Mouse (Mus musculus) CH12.LX (cell line): ENCODE data around the gene Wwtr1. TPM values are rescaled to one million over a fixed set of nuclear protein-coding genes. Genes with fewer than 3 reads are reported as not detected.

Experiments used
- DNase-seq: peaks from one replicate; pipeline ENCODE4 v3.0.0-alpha.2; 2013; ENCODE audit errors: extremely low read depth
- H3K27ac ChIP-seq: 2 replicates; pipeline ENCODE4 v1.5.1; 2012; ENCODE audit warnings: low read depth, mild to moderate bottlenecking, control low read depth, moderate library complexity; ENCODE audit not compliant: insufficient read depth
- H3K27me3 ChIP-seq: replicated peaks from 2 replicates; pipeline ENCODE3; 2012; ENCODE audit warnings: inconsistent platforms
- H3K36me3 ChIP-seq, 2 experiments: replicated peaks in 1 of 2; 2 replicates each; pipeline versions ENCODE3 to v1.6.1; 2012; ENCODE audit warnings: inconsistent platforms in 1 of 2, low read length in 1 of 2, mild to moderate bottlenecking in 1 of 2, mixed read lengths in 1 of 2, moderate library complexity in 1 of 2; ENCODE audit not compliant: control insufficient read depth in 1 of 2, insufficient read depth in 1 of 2
- H3K4me1 ChIP-seq, 2 experiments: 2 replicates each; pipeline ENCODE4 v1.6.1; 2012; ENCODE audit warnings: inconsistent platforms in 1 of 2, moderate library complexity in 1 of 2; ENCODE audit not compliant: insufficient read depth in 2 of 2, control insufficient read depth in 1 of 2
- H3K4me2 ChIP-seq: 2 replicates; pipeline ENCODE4 v1.6.1; 2012; ENCODE audit warnings: low read depth, mild to moderate bottlenecking, control low read depth; ENCODE audit not compliant: poor library complexity, insufficient read depth, severe bottlenecking
- H3K4me3 ChIP-seq, 3 experiments: fragments of 150-350 bp in 1 of 3; sonication (generic) in 1 of 3; replicated peaks in 1 of 3; 2 replicates each; pipeline versions ENCODE3 to v1.5.1; 2011 to 2012; ENCODE audit warnings: low read depth in 2 of 3, low read length in 2 of 3, mild to moderate bottlenecking in 2 of 3, moderate library complexity in 2 of 3, control low read depth in 1 of 3, improper control_type of control experiment in 1 of 3, inconsistent platforms in 1 of 3, mixed read lengths in 1 of 3; ENCODE audit not compliant: poor library complexity in 1 of 3
- H3K79me2 ChIP-seq: replicated peaks from 2 replicates; pipeline ENCODE4 v1.6.1; 2012; ENCODE audit warnings: mild to moderate bottlenecking, moderate library complexity; ENCODE audit not compliant: control insufficient read depth, poor library complexity, insufficient read depth, severe bottlenecking; ENCODE audit errors: extremely low read depth
- H3K9ac ChIP-seq: 2 replicates; pipeline ENCODE4 v1.6.1; 2012; ENCODE audit warnings: low read depth, mild to moderate bottlenecking, control low read depth, moderate library complexity; ENCODE audit not compliant: insufficient read depth
- H3K9me3 ChIP-seq: replicated peaks from 2 replicates; pipeline ENCODE3; 2012; ENCODE audit warnings: low read length, inconsistent platforms, mixed read lengths
- CHD1 ChIP-seq: IDR thresholded peaks from 2 replicates; pipeline ENCODE4 v1.6.1; 2012; ENCODE audit warnings: low read depth, low read length, improper control_type of control experiment, inconsistent platforms
- CHD2 ChIP-seq: IDR thresholded peaks from 2 replicates; pipeline ENCODE4 v1.6.1; 2011; ENCODE audit warnings: low read length, improper control_type of control experiment
- CTCF ChIP-seq, 2 experiments: IDR thresholded peaks in 1 of 2; conservative IDR thresholded peaks in 1 of 2; 2 replicates each; pipeline ENCODE4 v1.5.1; 2011 to 2012; ENCODE audit warnings: low read depth in 2 of 2, low read length in 2 of 2, improper control_type of control experiment in 1 of 2, inconsistent platforms in 1 of 2, mild to moderate bottlenecking in 1 of 2, moderate library complexity in 1 of 2
- ELF1 ChIP-seq: IDR thresholded peaks from 2 replicates; pipeline ENCODE4 v1.6.1; 2014; ENCODE audit warnings: low read depth, mild to moderate bottlenecking, inconsistent platforms, low read length, improper control_type of control experiment
- EP300 ChIP-seq: IDR thresholded peaks from 2 replicates; pipeline ENCODE4 v1.6.1; 2011; ENCODE audit warnings: low read length, improper control_type of control experiment
- ETS1 ChIP-seq: conservative IDR thresholded peaks from 2 replicates; pipeline ENCODE4 v1.6.1; 2012; ENCODE audit warnings: low read depth, mild to moderate bottlenecking, inconsistent platforms, low read length, improper control_type of control experiment, moderate library complexity
- JUND ChIP-seq: conservative IDR thresholded peaks from 2 replicates; pipeline ENCODE4 v1.6.1; 2011; ENCODE audit warnings: low read depth, low read length, improper control_type of control experiment
- MEF2A ChIP-seq: IDR thresholded peaks from 2 replicates; pipeline ENCODE4 v1.6.1; 2014; ENCODE audit warnings: low read depth, mild to moderate bottlenecking, inconsistent platforms, low read length, improper control_type of control experiment, borderline replicate concordance
- MXI1 ChIP-seq: IDR thresholded peaks from 2 replicates; pipeline ENCODE4 v1.6.1; 2011; ENCODE audit warnings: mild to moderate bottlenecking, low read depth, low read length, improper control_type of control experiment
- MYC ChIP-seq: IDR thresholded peaks from 2 replicates; pipeline ENCODE4 v1.6.1; 2011; ENCODE audit warnings: low read depth, mild to moderate bottlenecking, improper control_type of control experiment, low read length
- NELFE ChIP-seq: IDR thresholded peaks from 2 replicates; pipeline ENCODE4 v1.6.1; 2011; ENCODE audit warnings: low read depth, low read length, improper control_type of control experiment
- POLR2AphosphoS2 ChIP-seq: IDR thresholded peaks from 2 replicates; pipeline ENCODE4 v1.6.1; 2011; ENCODE audit warnings: low read depth, low read length, improper control_type of control experiment
- RAD21 ChIP-seq: IDR thresholded peaks from 2 replicates; pipeline ENCODE4 v1.6.1; 2011; ENCODE audit warnings: low read depth, mild to moderate bottlenecking, low read length, improper control_type of control experiment, moderate library complexity
- RCOR1 ChIP-seq: conservative IDR thresholded peaks from 2 replicates; pipeline ENCODE4 v1.6.1; 2012; ENCODE audit warnings: low read depth, mild to moderate bottlenecking, inconsistent platforms, low read length, improper control_type of control experiment
- SMC3 ChIP-seq: IDR thresholded peaks from 2 replicates; pipeline ENCODE4 v1.6.1; 2011; ENCODE audit warnings: low read depth, low read length, improper control_type of control experiment
- TBP ChIP-seq: conservative IDR thresholded peaks from 2 replicates; pipeline ENCODE4 v1.6.1; 2011; ENCODE audit warnings: low read depth, low read length, improper control_type of control experiment
- UBTF ChIP-seq: IDR thresholded peaks from 2 replicates; pipeline ENCODE4 v1.6.1; 2012; ENCODE audit warnings: low read depth, mild to moderate bottlenecking, inconsistent platforms, low read length, improper control_type of control experiment, moderate library complexity
- USF2 ChIP-seq: conservative IDR thresholded peaks from 2 replicates; pipeline ENCODE4 v1.6.1; 2011; ENCODE audit warnings: low read depth, low read length, improper control_type of control experiment
- ZC3H11A ChIP-seq: IDR thresholded peaks from 2 replicates; pipeline ENCODE4 v1.6.1; 2012; ENCODE audit warnings: low read depth, mild to moderate bottlenecking, inconsistent platforms, low read length, improper control_type of control experiment
- ZKSCAN1 ChIP-seq: IDR thresholded peaks from 2 replicates; pipeline ENCODE4 v1.6.1; 2012; ENCODE audit warnings: low read depth, inconsistent platforms, low read length, improper control_type of control experiment, borderline replicate concordance
- dilution Hi-C: fragments of 300-500 bp; cut with MboI; formaldehyde crosslinking; loops from 2 replicates; pipeline ENCODE4 v1.14.3; 2020; ENCODE audit warnings: low sequenced_read_pairs; ENCODE audit not compliant: extremely low pct_unique_long_range_greater_than_20kb, extremely low pct_ligation_motif_present
- in situ Hi-C: fragments of 300-500 bp; cut with MboI; formaldehyde crosslinking; loops from 3 replicates; pipeline ENCODE4 v1.14.3; 2019; ENCODE audit warnings: low sequenced_read_pairs, low pct_ligation_motif_present, low pct_unique_long_range_greater_than_20kb, mixed read lengths
- polyA plus RNA-seq: library from polyadenylated mRNA; unstranded; fragments of >175 nt; gene quantifications from 2 replicates; pipeline ENCODE4 v1.2.1, GENCODE M21; 2012; ENCODE audit warnings: low read depth; ENCODE audit not compliant: insufficient read length
- total RNA-seq, 2 experiments: library from RNA; depleted of rRNA; stranded (reverse); fragments of 300-350 nt in 1 of 2; fragments of >200 nt in 1 of 2; gene quantifications; 2 replicates each; pipeline ENCODE4 v1.2.3; 2012 to 2014

The Wwtr1 gene
- total and polyA plus RNA-seq, 3 experiments, result 12.8 to 14.8 (median 13.5) TPM

DNA sequence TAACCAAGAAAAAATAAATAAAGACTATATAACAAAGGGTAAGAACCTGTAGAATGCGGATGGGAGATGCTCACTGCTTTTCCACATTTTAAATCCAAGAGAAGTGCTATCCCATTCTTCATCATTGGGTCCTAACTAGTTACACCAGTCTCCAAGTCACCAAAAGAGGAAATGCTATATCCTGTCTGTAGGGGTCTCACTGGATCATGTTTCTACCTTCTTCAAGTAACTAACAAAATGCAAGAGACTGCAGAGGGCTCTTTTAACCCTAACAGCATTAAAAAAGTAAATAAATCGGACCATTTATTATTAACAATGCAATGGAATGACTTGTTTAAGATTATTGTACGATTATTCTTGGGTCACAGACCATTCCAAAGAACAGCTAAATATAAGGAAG is 109.4 kb downstream of the Wwtr1 start:
- Histone ChIP-seq H3K4me2 (no peak overlapping the region), H3K9me3 (no peaks in the 10 kb centered on the region), H3K27ac (no peak overlapping the region), H3K79me2 (no peaks in the 10 kb centered on the region)
- dilution Hi-C loops, result no loop called here
- TF ChIP-seq POLR2AphosphoS2 (no peak), CHD2 (no peak), ETS1 (no peak), RAD21 (peak; percentile 83), ZC3H11A (peak; percentile 46), MEF2A (no peak), NELFE (0 out of 2 replicates have a peak, but pooled peaks have one; percentile 27), CTCF (conservative IDR thresholded peaks at IDR 0.05 in 1 of 2, IDR thresholded peaks at IDR 0.05 in 1 of 2; ENCODE audit: low read depth in 2 of 2, low read length in 2 of 2) (peak in 1 of 2 experiments; percentile 83; a peak in 2 of 4 replicates), SMC3 (peak; percentile 69), USF2 (no peak), ELF1 (0 out of 2 replicates have a peak, but pooled peaks have one; percentile 20)
- TF ChIP-seq, all 38 proteins: peak for 6
- peaks cover 0 to 13% of the 10 kb centered on the region in 2 experiments; a peak in 1 of 4 replicates for H3K4me1 ChIP-seq
- in situ Hi-C loops, result loop anchor here (25.0 kb wide), 1 partner anchor 346 kb away; no protein-coding TSS in a partner anchor
- no peak overlapping the region for H3K9ac ChIP-seq
- H3K27me3 ChIP-seq, result no peaks in the 10 kb centered on the region
- DNase-seq, result peak; percentile 41
- no peak overlapping the region for H3K4me3 ChIP-seq
- H3K36me3 ChIP-seq, result peaks cover 21 to 49% of the 10 kb centered on the region in 2 experiments

DNA sequence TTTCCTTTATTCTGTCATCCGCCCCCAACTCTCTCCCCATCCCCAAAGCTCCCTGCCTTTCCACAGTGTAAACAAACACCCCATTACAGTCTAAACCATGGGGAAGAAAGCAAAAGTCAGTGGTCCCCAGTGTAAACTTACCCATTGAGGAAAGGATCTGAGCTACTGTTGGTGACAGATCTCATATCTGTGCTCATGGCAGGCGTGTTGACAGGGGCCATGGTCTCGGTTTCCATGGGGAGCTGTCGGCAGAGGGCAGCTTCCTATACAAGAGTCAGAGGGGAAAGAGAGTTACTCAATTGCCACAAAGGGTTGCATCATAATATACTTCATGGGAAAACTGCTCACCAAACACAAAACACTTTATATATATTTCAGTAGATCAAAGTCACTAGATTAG is 112.4 kb downstream of the Wwtr1 start:
- TF ChIP-seq POLR2AphosphoS2 (no peak), CHD1 (no peak)
- Histone ChIP-seq H3K4me3 (no peak overlapping the region), H3K4me1 (no peaks in the 10 kb centered on the region), H3K9me3 (no peaks in the 10 kb centered on the region), H3K4me2 (no peak overlapping the region), H3K9ac (no peak overlapping the region), H3K36me3 (peaks cover 39 to 60% of the 10 kb centered on the region in 2 experiments), H3K79me2 (no peaks in the 10 kb centered on the region), H3K27me3 (no peaks in the 10 kb centered on the region), H3K27ac (peak overlapping the region; percentile 6; the same call in 1 of the 2 replicates)
- DNase-seq, result no peak
- dilution Hi-C loops (no loop called here), in situ Hi-C loops (loop anchor here (5.0 to 25.0 kb wide), 2 partner anchors 164 to 349 kb away; no protein-coding TSS in a partner anchor)

- Histone ChIP-seq H3K27ac (no peak overlapping the region), H3K36me3 (peaks cover 37 to 54% of the 10 kb centered on the region in 2 experiments), H3K79me2 (no peaks in the 10 kb centered on the region), H3K27me3 (no peaks in the 10 kb centered on the region), H3K9me3 (no peaks in the 10 kb centered on the region), H3K4me1 (0 out of 4 replicates have a peak, but pooled peaks cover 0 to 4% of the 10 kb centered on the region in 2 experiments)
- in situ Hi-C loops, result loop anchor here (25.0 kb wide), 1 partner anchor 354 kb away; no protein-coding TSS in a partner anchor
- TF ChIP-seq RCOR1 (no peak), JUND (no peak), USF2 (no peak), MYC (no peak), ZKSCAN1 (no peak), CTCF (conservative IDR thresholded peaks at IDR 0.05 in 1 of 2, IDR thresholded peaks at IDR 0.05 in 1 of 2; ENCODE audit: low read depth in 2 of 2, low read length in 2 of 2) (no peak), ZC3H11A (no peak), UBTF (no peak), MXI1 (no peak), TBP (no peak), EP300 (no peak), ETS1 (no peak)
- TF ChIP-seq, all 38 proteins: peak for 0
- Histone ChIP-seq H3K4me3 (no peak overlapping the region), H3K4me2 (no peak overlapping the region), H3K9ac (no peak overlapping the region)
- DNase-seq, result no peak
- dilution Hi-C loops, result no loop called here
Observed at GRCm38 (mm10) chr3:57458652-57459051, 117.1 kb downstream of the Wwtr1 start.
